Mouse (Mus musculus): ENCODE measurements around the gene Macrod2. TPM values are rescaled to one million over a fixed set of nuclear protein-coding genes. Genes with fewer than 3 reads are reported as not detected.

Macrod2 gene
- polyA plus RNA-seq, 1 experiment from 2014 or later: 31.0 TPM

DNA sequence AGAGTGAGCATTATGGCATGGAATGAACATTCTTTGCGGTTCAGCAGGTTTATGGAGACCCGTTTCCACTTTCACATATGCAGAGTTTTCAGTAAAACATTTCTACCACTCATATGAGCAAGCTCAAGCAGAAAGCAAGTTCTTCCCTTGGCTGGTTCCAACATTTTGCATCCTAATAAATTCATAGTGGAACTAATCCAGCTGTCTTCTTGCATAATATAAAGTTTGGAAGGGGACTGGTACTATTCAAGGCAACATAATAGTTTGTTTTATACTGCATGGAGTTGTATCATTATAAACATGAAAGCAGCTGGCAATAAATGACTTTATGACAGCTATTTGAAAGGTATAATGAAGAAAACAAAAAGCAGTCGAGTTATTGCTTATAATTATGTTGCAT is 1320.0 kb downstream of the Macrod2 start:
- H3K27me3 ChIP-seq: no peaks in the 10 kb centered on the region
- no peaks in the 10 kb centered on the region for H3K9me3 ChIP-seq
- no peaks in the 10 kb centered on the region for H3K4me1 ChIP-seq
- no peak overlapping the region for H3K9ac ChIP-seq
- 53% methylated on average over 3 of the region's 3 CpGs for WGBS
- no peak for ATAC-seq (ENCODE audit: insufficient number of reproducible peaks, low FRiP score, low TSS enrichment, low read depth)
- no peaks in the 10 kb centered on the region for H3K36me3 ChIP-seq
- no peak overlapping the region for H3K4me3 ChIP-seq
- H3K27ac ChIP-seq: no peak overlapping the region
- H3K4me2 ChIP-seq: no peak overlapping the region

DNA sequence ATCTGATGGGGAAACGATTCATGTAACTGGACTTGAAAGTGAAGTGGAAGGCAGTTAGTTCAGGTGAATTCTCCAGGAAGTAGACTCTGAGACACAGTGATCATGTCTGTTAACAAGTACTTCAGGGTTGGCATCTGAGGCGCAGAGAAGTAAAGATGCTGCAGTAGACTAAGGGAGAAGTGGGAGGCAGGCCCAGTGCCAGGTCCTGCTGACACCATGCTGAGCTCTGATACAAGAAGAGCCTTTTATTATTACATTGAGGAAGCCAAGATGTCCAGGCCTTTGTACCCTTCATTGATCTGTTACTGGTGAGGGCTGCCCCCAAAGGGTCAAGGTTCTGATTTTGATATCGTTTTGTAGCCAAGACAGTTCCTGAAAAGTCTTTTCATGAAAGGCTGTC is 1327.4 kb downstream of the Macrod2 start:
- 86% methylated on average over 3 of the region's 3 CpGs for WGBS

DNA sequence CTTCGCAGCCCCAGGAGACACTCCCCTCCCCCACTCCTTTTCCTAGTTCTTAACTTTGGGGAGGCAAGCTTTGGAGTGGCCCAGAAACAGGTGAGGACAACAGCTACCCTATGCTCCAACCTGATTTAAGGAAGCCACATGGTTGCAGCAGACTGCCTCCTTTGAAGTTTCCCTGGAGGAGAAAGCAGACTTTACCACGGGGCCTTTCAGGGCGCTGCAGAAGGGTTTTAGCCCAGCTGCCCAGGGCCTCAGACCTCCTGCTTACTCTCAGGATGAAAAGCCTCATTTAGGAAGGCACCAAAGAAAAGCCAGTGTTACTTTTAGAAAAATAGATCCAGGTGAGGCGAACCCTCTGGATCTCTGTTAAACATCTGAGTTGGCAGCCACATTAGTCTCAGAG is 1333.9 kb downstream of the Macrod2 start:
- Histone ChIP-seq H3K4me3 (no peak overlapping the region), H3K9ac (no peak overlapping the region), H3K4me2 (no peak overlapping the region), H3K36me3 (no peaks in the 10 kb centered on the region), H3K27me3 (no peaks in the 10 kb centered on the region), H3K27ac (peak overlapping the region; percentile 43; the same call in 1 of the 2 replicates), H3K9me3 (no peaks in the 10 kb centered on the region), H3K4me1 (peaks cover 15% of the 10 kb centered on the region; the same call in 1 of the 2 replicates)
- 41% methylated on average over 4 of the region's 4 CpGs for WGBS
- ATAC-seq (ENCODE audit: insufficient number of reproducible peaks, low FRiP score, low TSS enrichment, low read depth): no peak

More for the DNA sequence above, 1327.4 kb downstream of the Macrod2 start:
- Histone ChIP-seq H3K9ac (no peak overlapping the region), H3K27ac (no peak overlapping the region), H3K4me3 (no peak overlapping the region), H3K36me3 (no peaks in the 10 kb centered on the region), H3K4me1 (no peaks in the 10 kb centered on the region), H3K9me3 (no peaks in the 10 kb centered on the region), H3K4me2 (no peak overlapping the region), H3K27me3 (no peaks in the 10 kb centered on the region)
- no peak for ATAC-seq (ENCODE audit: insufficient number of reproducible peaks, low FRiP score, low TSS enrichment, low read depth)

DNA sequence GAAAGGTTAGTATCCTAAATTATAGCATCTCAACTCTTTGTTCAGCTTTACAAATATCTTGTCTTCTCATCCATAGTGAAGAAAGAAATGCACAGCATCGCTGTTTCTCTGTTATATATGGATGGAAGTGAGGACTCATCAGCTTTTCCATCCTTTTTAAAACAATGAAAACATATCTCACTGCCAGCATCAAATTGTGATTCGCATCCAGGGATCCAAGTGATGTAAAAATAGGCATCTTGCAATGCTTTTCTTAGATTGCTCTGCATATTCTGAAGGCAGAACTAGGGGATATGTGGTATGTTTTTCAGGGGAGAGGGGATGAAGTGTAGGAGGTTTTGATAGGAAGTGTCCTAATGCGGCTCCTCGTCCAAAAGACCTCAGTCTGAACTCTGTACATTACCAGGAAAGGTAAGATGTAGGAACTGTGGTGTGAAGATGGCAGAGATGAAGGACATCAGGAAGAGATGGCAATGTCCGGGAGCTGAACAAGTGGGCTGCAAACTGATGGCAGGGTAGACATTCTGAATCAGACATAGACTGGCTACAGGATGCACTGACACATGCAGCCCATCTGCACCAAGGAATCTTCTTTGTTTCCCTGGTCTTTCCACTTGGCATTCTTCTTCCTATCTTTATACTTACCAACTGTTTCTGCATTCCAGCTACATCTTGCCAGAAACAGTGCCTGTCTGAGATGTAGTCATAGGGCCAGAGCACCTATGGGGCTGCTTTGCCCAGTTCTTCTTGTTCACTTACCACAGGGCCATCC is 1341.8 kb downstream of the Macrod2 start:
- WGBS: 89% methylated on average over 5 of the region's 5 CpGs

DNA sequence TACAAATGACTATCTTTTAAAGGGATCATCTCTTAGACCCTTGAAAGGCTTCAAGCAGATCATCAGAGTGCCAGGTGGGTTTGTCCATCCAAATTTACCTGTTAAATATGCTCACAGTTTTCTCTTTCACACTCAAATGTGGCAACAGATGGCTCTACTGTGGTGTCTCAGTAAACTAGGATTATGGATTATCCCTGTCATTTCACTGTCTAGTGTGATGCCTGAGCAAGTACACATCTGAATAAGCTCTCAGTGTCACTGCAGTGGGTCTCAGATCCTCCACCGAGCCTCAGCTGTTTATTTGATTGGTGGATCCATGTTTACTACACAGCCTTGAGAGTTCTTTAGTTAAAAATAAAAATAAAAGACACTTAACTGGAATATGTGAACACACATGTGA is 1343.6 kb downstream of the Macrod2 start:
- Histone ChIP-seq H3K36me3 (no peaks in the 10 kb centered on the region), H3K27ac (no peak overlapping the region), H3K4me2 (no peak overlapping the region), H3K4me3 (no peak overlapping the region), H3K27me3 (no peaks in the 10 kb centered on the region), H3K9me3 (no peaks in the 10 kb centered on the region), H3K4me1 (no peaks in the 10 kb centered on the region), H3K9ac (no peak overlapping the region)
- 75% methylated on average over 1 of the region's 1 CpGs for WGBS
- ATAC-seq (ENCODE audit: insufficient number of reproducible peaks, low FRiP score, low TSS enrichment, low read depth): no peak

More for the DNA sequence above, 1341.8 kb downstream of the Macrod2 start:
- Histone ChIP-seq H3K36me3 (no peaks in the 10 kb centered on the region), H3K27me3 (no peaks in the 10 kb centered on the region), H3K4me3 (no peak overlapping the region), H3K4me2 (no peak overlapping the region), H3K4me1 (no peaks in the 10 kb centered on the region), H3K9ac (no peak overlapping the region), H3K27ac (no peak overlapping the region), H3K9me3 (no peaks in the 10 kb centered on the region)
- no peak for ATAC-seq (ENCODE audit: insufficient number of reproducible peaks, low FRiP score, low TSS enrichment, low read depth)

DNA sequence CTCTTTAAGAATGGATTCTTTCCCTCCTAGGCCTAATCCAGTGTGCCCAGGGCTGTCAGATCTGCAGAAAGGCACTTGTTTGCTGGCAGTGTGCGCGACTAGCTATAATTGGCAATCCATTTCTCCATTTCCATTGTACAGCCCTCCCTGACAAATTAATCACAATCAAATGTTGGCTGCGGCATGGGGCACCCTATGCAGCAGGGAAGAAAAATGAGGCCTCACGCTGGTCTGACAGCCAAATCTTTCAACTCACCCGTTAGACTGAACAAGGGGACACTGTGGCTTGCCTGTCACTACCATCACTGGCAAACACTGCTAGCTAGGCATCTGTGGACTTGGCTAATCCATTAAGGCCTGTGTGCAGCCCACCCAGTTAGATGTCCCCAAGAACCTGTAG is 1345.2 kb downstream of the Macrod2 start:
- no peaks in the 10 kb centered on the region for H3K4me1 ChIP-seq
- ATAC-seq (ENCODE audit: insufficient number of reproducible peaks, low FRiP score, low TSS enrichment, low read depth): no peak
- no peaks in the 10 kb centered on the region for H3K9me3 ChIP-seq
- no peak overlapping the region for H3K4me2 ChIP-seq
- H3K9ac ChIP-seq: no peak overlapping the region
- no peaks in the 10 kb centered on the region for H3K36me3 ChIP-seq
- no peak overlapping the region for H3K27ac ChIP-seq
- no peak overlapping the region for H3K4me3 ChIP-seq
- H3K27me3 ChIP-seq: no peaks in the 10 kb centered on the region
- WGBS: 75% methylated on average over 5 of the region's 5 CpGs

DNA sequence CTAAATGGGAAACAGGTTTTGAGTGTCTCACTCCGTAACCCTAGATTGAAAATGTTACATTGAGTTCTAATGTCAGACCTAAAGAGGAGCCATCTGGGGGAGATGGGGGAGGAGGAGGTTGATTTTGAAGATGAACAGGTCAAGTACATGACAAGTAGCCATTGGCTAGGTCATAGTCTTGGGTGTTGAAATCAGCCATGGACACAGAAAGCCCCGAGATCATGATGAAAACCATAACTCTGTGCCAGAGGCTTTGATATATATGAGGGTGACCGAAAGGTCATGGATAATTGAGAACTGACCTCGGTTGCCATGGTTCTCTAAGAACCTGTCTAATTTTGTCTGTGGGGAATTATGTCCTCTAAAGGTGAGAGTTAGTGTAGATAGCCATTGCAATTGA is 1405.1 kb downstream of the Macrod2 start:
- no peak overlapping the region for H3K27ac ChIP-seq
- no peak overlapping the region for H3K9ac ChIP-seq
- no peak overlapping the region for H3K4me3 ChIP-seq
- H3K4me1 ChIP-seq: no peaks in the 10 kb centered on the region
- H3K9me3 ChIP-seq: no peaks in the 10 kb centered on the region
- ATAC-seq (ENCODE audit: insufficient number of reproducible peaks, low FRiP score, low TSS enrichment, low read depth): no peak
- 45% methylated on average over 4 of the region's 4 CpGs for WGBS
- H3K4me2 ChIP-seq: no peak overlapping the region
- no peaks in the 10 kb centered on the region for H3K36me3 ChIP-seq
- no peaks in the 10 kb centered on the region for H3K27me3 ChIP-seq

DNA sequence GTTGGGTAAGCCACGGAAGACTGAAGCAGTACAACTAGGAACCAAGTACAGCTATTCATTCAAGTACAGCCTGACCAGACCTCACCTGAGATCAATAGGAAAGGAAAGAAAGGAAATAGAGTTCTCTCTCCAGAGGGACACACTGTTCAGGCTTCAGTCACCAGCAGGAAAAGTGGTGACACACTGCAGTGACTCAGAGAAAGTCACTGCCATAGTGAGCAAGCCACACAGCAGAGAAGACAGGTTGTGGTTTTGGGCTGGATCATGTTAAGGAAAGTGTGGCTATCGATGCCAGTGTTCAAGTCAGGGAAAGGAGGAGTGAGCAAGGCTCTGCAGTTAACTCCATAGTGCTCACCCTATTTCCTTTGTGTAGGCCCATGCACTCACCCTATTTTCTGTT is 1405.8 kb downstream of the Macrod2 start:
- Histone ChIP-seq H3K4me1 (no peaks in the 10 kb centered on the region), H3K4me3 (no peak overlapping the region), H3K9me3 (no peaks in the 10 kb centered on the region), H3K27me3 (no peaks in the 10 kb centered on the region), H3K9ac (no peak overlapping the region), H3K36me3 (no peaks in the 10 kb centered on the region), H3K27ac (no peak overlapping the region), H3K4me2 (no peak overlapping the region)
- WGBS: 66% methylated on average over 2 of the region's 2 CpGs
- no peak for ATAC-seq (ENCODE audit: insufficient number of reproducible peaks, low FRiP score, low TSS enrichment, low read depth)

DNA sequence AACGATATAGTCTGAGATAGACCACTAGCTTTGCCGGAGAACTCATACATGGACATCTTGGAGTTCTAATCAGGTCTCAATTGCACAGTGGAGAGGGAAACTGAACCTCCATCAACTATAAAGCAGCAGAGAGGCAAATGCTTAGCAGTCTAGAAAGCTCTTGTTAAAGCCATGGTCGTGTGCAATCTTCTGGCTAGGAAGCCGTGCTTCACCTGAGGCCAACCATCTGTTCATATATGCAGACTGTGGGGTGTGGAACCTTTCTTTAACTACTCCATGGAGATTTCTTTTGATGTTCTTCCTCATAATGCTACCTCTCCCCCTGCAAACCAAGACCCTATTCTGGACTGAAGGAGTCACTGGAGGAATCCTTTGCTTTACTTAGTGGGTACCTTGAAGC is 1421.2 kb downstream of the Macrod2 start:
- no peak overlapping the region for H3K9ac ChIP-seq
- no peak overlapping the region for H3K27ac ChIP-seq
- no peak for ATAC-seq (ENCODE audit: insufficient number of reproducible peaks, low FRiP score, low TSS enrichment, low read depth)
- H3K27me3 ChIP-seq: no peaks in the 10 kb centered on the region
- no peaks in the 10 kb centered on the region for H3K4me1 ChIP-seq
- 70% methylated on average over 4 of the region's 4 CpGs for WGBS
- no peak overlapping the region for H3K4me2 ChIP-seq
- no peak overlapping the region for H3K4me3 ChIP-seq
- H3K9me3 ChIP-seq: no peaks in the 10 kb centered on the region
- no peaks in the 10 kb centered on the region for H3K36me3 ChIP-seq

DNA sequence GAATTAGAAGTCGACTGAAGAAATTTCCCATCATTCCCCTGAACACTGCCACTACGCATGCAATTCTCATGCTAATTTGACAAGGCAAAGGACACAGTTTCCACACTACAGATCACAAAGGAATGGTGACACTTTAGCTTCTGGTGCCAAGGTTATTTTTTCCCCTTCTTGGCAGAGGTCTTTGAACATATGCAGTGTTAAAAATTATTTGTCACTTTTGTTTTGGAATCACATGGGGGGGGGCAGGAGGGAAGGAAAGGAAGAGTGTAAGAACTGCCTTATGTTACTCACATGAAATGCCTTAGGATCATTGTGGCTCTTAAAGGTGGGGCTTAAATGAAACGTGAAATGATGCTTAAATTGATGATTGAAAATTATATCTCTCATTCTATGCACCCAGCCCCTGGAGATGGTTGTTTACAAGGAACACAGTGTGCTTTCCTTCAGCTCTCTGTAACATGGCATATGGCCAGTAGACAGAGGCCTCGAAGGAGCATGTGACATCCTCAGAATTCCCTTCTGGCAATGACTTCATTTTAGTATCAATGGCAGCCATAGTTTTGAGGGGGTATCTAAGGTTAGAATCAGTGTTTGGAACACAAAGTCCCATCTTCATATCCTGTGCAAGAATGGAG is 1422.6 kb downstream of the Macrod2 start:
- Histone ChIP-seq H3K9me3 (no peaks in the 10 kb centered on the region), H3K27me3 (no peaks in the 10 kb centered on the region), H3K9ac (no peak overlapping the region), H3K27ac (no peak overlapping the region), H3K36me3 (no peaks in the 10 kb centered on the region), H3K4me1 (no peaks in the 10 kb centered on the region), H3K4me3 (no peak overlapping the region), H3K4me2 (no peak overlapping the region)
- 77% methylated on average over 4 of the region's 4 CpGs for WGBS
- ATAC-seq (ENCODE audit: insufficient number of reproducible peaks, low FRiP score, low TSS enrichment, low read depth): no peak

DNA sequence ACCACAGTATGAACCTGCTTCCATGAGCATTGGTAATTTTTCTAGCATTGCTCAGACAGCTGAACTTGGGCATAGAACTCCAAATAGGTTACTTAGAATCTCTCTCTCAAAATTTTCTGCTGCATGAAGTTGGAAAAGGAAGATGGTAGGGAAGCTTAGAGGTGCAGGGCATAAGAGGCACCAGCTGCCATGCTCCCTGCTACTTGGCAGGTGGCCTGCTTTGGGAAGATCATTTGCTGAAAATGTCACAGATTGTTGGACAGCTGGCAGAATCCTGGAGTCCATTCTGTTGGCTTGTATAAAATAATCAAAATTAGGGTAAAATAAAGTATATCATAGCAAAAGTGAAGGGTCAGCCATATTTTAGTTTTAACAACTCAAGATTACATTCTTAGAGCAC is 1425.7 kb downstream of the Macrod2 start:
- Histone ChIP-seq H3K4me3 (no peak overlapping the region), H3K4me1 (no peaks in the 10 kb centered on the region), H3K9ac (no peak overlapping the region), H3K27ac (no peak overlapping the region), H3K4me2 (no peak overlapping the region), H3K9me3 (no peaks in the 10 kb centered on the region), H3K27me3 (no peaks in the 10 kb centered on the region), H3K36me3 (no peaks in the 10 kb centered on the region)
- ATAC-seq (ENCODE audit: insufficient number of reproducible peaks, low FRiP score, low TSS enrichment, low read depth): no peak

DNA sequence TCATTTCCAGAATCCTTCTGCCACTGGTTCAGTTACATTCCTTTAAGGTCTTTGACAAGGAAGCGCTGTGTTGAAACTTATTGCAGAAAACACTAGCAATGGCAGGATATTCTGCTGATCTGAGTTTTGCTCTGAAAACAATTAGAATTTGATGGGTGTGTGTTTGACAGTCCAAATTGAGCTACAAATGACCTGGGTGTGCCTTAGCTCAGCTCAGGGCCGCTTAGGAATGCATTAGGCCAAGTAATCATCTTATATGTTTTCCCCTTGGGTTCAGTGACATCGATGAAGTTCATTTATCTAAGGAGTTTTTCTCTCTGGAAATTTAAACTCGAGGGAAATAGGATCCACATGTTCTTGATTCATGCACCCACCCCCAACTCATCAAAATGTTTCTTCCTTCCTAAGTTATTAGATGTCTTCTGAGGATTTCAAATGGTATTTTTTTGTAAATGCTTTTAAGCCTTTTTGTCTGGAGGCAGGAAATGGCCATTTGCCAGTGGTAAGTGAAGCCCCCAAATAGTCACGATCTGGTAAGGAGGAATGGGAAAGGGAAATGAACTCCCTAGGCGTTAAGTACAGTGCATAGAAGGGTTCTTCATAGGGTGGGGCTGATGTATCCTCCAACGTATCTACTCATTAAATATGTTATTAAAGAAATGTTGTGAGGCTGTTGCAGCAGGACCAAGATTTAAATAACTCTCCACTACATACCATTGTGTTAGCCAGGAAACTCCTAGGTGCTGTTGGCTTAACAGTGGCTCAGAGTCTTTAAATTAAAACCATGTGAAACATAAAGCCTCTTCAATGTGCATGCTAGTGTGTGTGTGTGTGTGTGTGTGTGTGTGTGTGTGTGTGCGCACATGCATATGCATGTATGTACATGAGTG is 1430.7 kb downstream of the Macrod2 start:
- H3K4me2 ChIP-seq: no peak overlapping the region
- 33% methylated on average over 8 of the region's 8 CpGs for WGBS
- 0 out of 2 replicates have a peak, but pooled peaks cover 3% of the 10 kb centered on the region for H3K4me1 ChIP-seq
- no peaks in the 10 kb centered on the region for H3K36me3 ChIP-seq
- no peak; the same call in 1 of the 2 replicates for ATAC-seq (ENCODE audit: insufficient number of reproducible peaks, low FRiP score, low TSS enrichment, low read depth)
- no peak overlapping the region for H3K27ac ChIP-seq
- H3K9me3 ChIP-seq: no peaks in the 10 kb centered on the region
- no peaks in the 10 kb centered on the region for H3K27me3 ChIP-seq
- no peak overlapping the region for H3K9ac ChIP-seq
- no peak overlapping the region for H3K4me3 ChIP-seq
